Mouse (Mus musculus) embryonic fibroblast, embryonic 13.5 days (primary cell): ENCODE data around the gene Acot13.
"Not testable (repeated sequence)": the region's sequence is repeated elsewhere in the genome, so short reads cannot be mapped to it uniquely, and the experiment has no call there.

Experiments used
- CTCF ChIP-seq: IDR thresholded peaks from 2 replicates; pipeline ENCODE4 v1.5.1; 2011; ENCODE audit warnings: mild to moderate bottlenecking, control low read depth, low read length, moderate library complexity, borderline replicate concordance; ENCODE audit not compliant: insufficient read depth
- POLR2A ChIP-seq: IDR thresholded peaks from 2 replicates; pipeline ENCODE4 v1.6.1; 2011; ENCODE audit warnings: low read depth, mild to moderate bottlenecking, control low read depth, low read length, moderate library complexity

DNA sequence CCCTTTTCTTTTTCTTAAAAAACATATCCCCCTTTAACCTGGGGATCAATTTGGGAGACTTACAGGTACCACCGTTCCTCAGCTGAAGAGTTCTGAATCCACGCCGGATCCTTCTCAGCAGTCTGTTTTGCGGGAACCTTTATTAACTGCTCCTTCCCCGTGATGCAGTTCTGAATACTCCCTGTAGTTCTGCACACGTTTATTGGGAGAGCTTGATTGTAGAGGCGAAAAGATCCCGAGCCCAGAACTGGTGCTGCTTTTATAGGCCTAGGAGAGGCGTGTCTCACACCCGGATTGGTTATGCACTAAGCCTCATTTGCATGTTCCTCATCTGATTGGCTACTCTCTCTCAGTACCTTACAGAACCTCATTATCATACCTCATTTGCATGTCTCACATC is 59.9 kb downstream of the Acot13 start:
- not testable (repeated sequence) for TF ChIP-seq POLR2A, CTCF
